Mouse (Mus musculus): Measurements from ENCODE around the gene Mtss1l.

DNA sequence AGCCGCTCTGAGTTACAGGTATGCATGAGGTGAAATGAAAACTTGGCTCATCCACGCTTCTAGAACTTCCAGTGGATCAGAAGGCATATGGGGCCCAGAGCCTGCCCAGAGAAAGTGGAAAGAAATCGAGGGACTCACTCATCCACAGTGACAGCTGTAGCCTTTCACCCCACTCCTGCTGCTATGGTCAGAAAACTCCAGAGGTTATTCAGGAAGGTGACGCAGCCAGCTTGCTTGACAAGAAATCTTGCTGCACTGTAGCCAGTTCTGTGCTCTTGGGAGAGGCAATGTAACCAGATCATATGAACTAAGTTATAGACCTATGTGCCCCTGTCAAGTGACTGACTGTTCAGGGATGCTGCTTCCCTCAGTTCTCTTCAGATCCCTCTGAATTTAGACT is 25.2 kb upstream of the Mtss1l start:
- no peak for TF ChIP-seq CTCF (conservative IDR thresholded peaks at IDR 0.05 in 1 of 2, IDR thresholded peaks at IDR 0.05 in 1 of 2; ENCODE audit: low read depth in 2 of 2, low read length in 2 of 2)
- TF ChIP-seq USF1 (IDR thresholded peaks at IDR 0.05; ENCODE audit: low read depth, low read length), result no peak
- TF ChIP-seq MAZ (IDR thresholded peaks at IDR 0.05; ENCODE audit: low read depth, low read length), result no peak
- no peak for TF ChIP-seq GABPA (IDR thresholded peaks at IDR 0.05; ENCODE audit: insufficient replicate concordance, low read depth, low read length)
- no peak for TF ChIP-seq TCF12 (IDR thresholded peaks at IDR 0.05; ENCODE audit: low read depth, low read length)
- TF ChIP-seq POLR2A (IDR thresholded peaks at IDR 0.05; ENCODE audit: low read depth, low read length), result no peak

All from CH12.LX (cell line).